13 mouse cellular contexts compared by ENCODE assay signal in the genomic region with DNA sequence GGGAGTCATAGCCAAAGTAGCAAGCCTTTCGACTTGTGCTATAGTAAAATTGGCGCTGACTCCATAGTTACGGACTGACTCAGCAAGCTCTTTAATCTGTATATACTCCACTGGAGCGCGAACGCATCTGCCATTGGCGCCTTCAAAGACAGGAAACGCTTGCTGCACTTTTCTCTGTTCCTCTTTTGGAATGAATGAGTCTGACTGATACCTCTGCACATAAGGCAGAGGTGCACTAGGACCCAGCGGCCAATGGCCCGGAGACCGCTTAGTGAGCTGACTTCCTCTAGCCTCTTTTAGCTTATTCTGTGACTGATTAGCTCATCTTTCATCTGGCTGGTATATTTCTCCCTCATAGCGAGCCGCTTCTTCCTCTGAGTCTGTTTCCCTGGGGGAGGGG. TPM values are rescaled to one million over a fixed set of nuclear protein-coding genes. Genes with fewer than 3 reads are reported as not detected.
DNase-seq lines count a peak whose midpoint lies in the region; TF ChIP-seq lines count a peak whose summit lies in the region.
"Not testable (repeated sequence)": the region's sequence is repeated elsewhere in the genome, so short reads cannot be mapped to it uniquely, and the experiment has no call there.
"Had no signal": no experiment of that assay in that cellular context is flagged by ENCODE, and none has a peak within 500 bp of the region (broad histone marks: within the 10 kb centered on the region; RNA-seq: fewer than 3 reads in every experiment).

No protein-coding gene starts in this region.

- H3K4me3 ChIP-seq in CH12.LX (replicated peaks in 1 of 3; ENCODE audit: low read depth in 2 of 3, low read length in 2 of 3, poor library complexity in 1 of 3): not testable (repeated sequence)
- H3K4me3 ChIP-seq in E14TG2a.4 (replicated peaks; ENCODE audit: low read length) (peak overlapping the region; percentile 49), ES-E14 (ENCODE audit: insufficient read depth in 1 of 2, low read depth in 1 of 2, low read length in 2 of 2, poor library complexity in 1 of 2, severe bottlenecking in 1 of 2) (peak overlapping the region; percentile 52 to 55)

- in situ Hi-C loops in CH12.LX (cut with MboI; ENCODE audit: low pct_ligation_motif_present, low pct_unique_long_range_greater_than_20kb, low sequenced_read_pairs); ES-E14 (cut with MboI; ENCODE audit: low sequenced_read_pairs in 2 of 2, unreplicated experiment in 2 of 2): not testable (repeated sequence)

- not testable (repeated sequence) for H3K9me3 ChIP-seq in CH12.LX (replicated peaks; ENCODE audit: low read length); ES-E14 (ENCODE audit: control insufficient read depth, insufficient read depth, low read depth, low read length)
- H3K9me3 ChIP-seq in E14TG2a.4 (ENCODE audit: low read length): peaks cover 35% of the 10 kb centered on the region

- not testable (repeated sequence) for TF ChIP-seq RAD21 in CH12.LX (IDR thresholded peaks at IDR 0.05; ENCODE audit: low read depth, low read length)

- H3K4me1 ChIP-seq in CH12.LX (ENCODE audit: control insufficient read depth in 1 of 2, insufficient read depth in 2 of 2); E14TG2a.4 (replicated peaks; ENCODE audit: low read depth, low read length); ES-E14 (ENCODE audit: control insufficient read depth in 2 of 2, insufficient read depth in 2 of 2, low read length in 2 of 2, poor library complexity in 1 of 2): not testable (repeated sequence)

- H3K4me2 ChIP-seq in CH12.LX (ENCODE audit: insufficient read depth, low read depth, poor library complexity, severe bottlenecking): not testable (repeated sequence)

- not testable (repeated sequence) for H3K79me2 ChIP-seq in CH12.LX (replicated peaks; ENCODE audit: control insufficient read depth, extremely low read depth, insufficient read depth, poor library complexity, severe bottlenecking)

- dilution Hi-C loops in CH12.LX (cut with MboI; ENCODE audit: extremely low pct_ligation_motif_present, extremely low pct_unique_long_range_greater_than_20kb, low sequenced_read_pairs): not testable (repeated sequence)

- not testable (repeated sequence) for H3K9ac ChIP-seq in CH12.LX (ENCODE audit: insufficient read depth, low read depth)
- peak overlapping the region; percentile 42; the same call in 1 of the 2 replicates for H3K9ac ChIP-seq in ES-E14 (ENCODE audit: insufficient read depth, low read depth, low read length, poor library complexity, severe bottlenecking)

- TF ChIP-seq CTCF in CH12.LX (conservative IDR thresholded peaks at IDR 0.05 in 1 of 2, IDR thresholded peaks at IDR 0.05 in 1 of 2; ENCODE audit: low read depth in 2 of 2, low read length in 2 of 2); E14TG2a.4 (conservative IDR thresholded peaks at IDR 0.05; ENCODE audit: low read length): not testable (repeated sequence)

- peak; percentile 71 for TF ChIP-seq EP300 in CH12.LX (IDR thresholded peaks at IDR 0.05; ENCODE audit: low read length)

- DNase-seq in A20 (ENCODE audit: low read depth, low spot score) (peak; percentile 97), CH12.LX (ENCODE audit: extremely low read depth) (peak; percentile 73), R1 (ENCODE audit: low read depth, low spot score) (peak; percentile 28), ZHBTc4 (ENCODE audit: low read depth, low spot score) (peak; percentile 34)
- peak; percentile 28 to 48 for DNase-seq in B cell, adult 2 months
- not testable (repeated sequence) for DNase-seq in ES-E14 (ENCODE audit: low read depth, low spot score)
- DNase-seq in splenic B cell, adult 2 months (ENCODE audit: low read depth, low spot score): peak; percentile 26

- not testable (repeated sequence) for TF ChIP-seq POLR2A in CH12.LX (IDR thresholded peaks at IDR 0.05; ENCODE audit: low read depth, low read length)

- not testable (repeated sequence) for H3K27me3 ChIP-seq in CH12.LX (replicated peaks); E14TG2a.4 (ENCODE audit: insufficient read depth, low read length); splenic B cell, adult 2 months (ENCODE audit: control insufficient read depth, insufficient read depth, low read length, poor library complexity, severe bottlenecking)

- not testable (repeated sequence) for H3K36me3 ChIP-seq in CH12.LX (replicated peaks in 1 of 2; ENCODE audit: control insufficient read depth in 1 of 2, insufficient read depth in 1 of 2, low read length in 1 of 2); E14TG2a.4 (ENCODE audit: insufficient read depth, low read length); ES-E14 (ENCODE audit: control insufficient read depth, insufficient read depth, low read length, poor library complexity, severe bottlenecking); splenic B cell, adult 2 months (ENCODE audit: control insufficient read depth, insufficient read depth, low read length, poor library complexity, severe bottlenecking)

- H3K27ac ChIP-seq in CH12.LX (ENCODE audit: insufficient read depth, low read depth); ES-E14 (ENCODE audit: insufficient read depth, low read depth, low read length, poor library complexity, severe bottlenecking): not testable (repeated sequence)

TF ChIP-seq in CH12.LX, 34 proteins besides CTCF, POLR2A, EP300 and RAD21:
- peak; percentile 11; the same call in 1 of the 2 replicates for TF ChIP-seq JUN (IDR thresholded peaks at IDR 0.05; ENCODE audit: insufficient read depth, low read depth, low read length)
- 0 out of 2 replicates have a peak, but pooled peaks have one; percentile 19 for TF ChIP-seq ETS1 (conservative IDR thresholded peaks at IDR 0.05; ENCODE audit: low read depth, low read length)
- TF ChIP-seq IRF4 (IDR thresholded peaks at IDR 0.05; ENCODE audit: low read depth, low read length): peak; percentile 63; the same call in 1 of the 2 replicates

RNA-seq across cellular contexts. Expression of gene Nxpe5, which starts 9.1 kb away (rescaled TPM):
- not detected in 2 replicates for total RNA-seq in CH12.LX (2012; rRNA removed)
- not detected in 2 replicates for total RNA-seq in CH12.LX (2014; rRNA removed)
- polyA plus RNA-seq in CH12.LX (2012; ENCODE audit: insufficient read length, low read depth): not detected in 2 replicates
- 0.09 TPM in 1 of 2 replicates, not detected in the other for total RNA-seq in ES-E14 (2012; rRNA removed)
- total RNA-seq: MEL had no signal
- polyA plus RNA-seq: C2C12; cerebellum, adult 2 months; G1E had no signal

RNA-seq across cellular contexts. Expression of gene Mblac1, which starts 22.5 kb away (rescaled TPM):
- total RNA-seq in CH12.LX (2012; rRNA removed): 0.84 and 1.4 TPM in 2 replicates
- 0.17 TPM in 1 of 2 replicates, not detected in the other for total RNA-seq in CH12.LX (2014; rRNA removed)
- polyA plus RNA-seq in CH12.LX (2012; ENCODE audit: insufficient read length, low read depth): 0.31 and 0.41 TPM in 2 replicates
- total RNA-seq in ES-E14 (2012; rRNA removed): 2.5 and 3.1 TPM in 2 replicates
- polyA plus RNA-seq: CD4-positive, CD25-positive, alpha-beta regulatory T cell, adult 4 months had no signal

RNA-seq across cellular contexts. Expression of gene Cnpy4, which starts 29.3 kb away (rescaled TPM):
- total RNA-seq in CH12.LX (2012; rRNA removed): 19.2 and 22.5 TPM in 2 replicates
- 21.6 and 26.7 TPM in 2 replicates for total RNA-seq in CH12.LX (2014; rRNA removed)
- 24.9 and 31.0 TPM in 2 replicates for polyA plus RNA-seq in CH12.LX (2012; ENCODE audit: insufficient read length, low read depth)
- total RNA-seq in ES-E14 (2012; rRNA removed): 43.5 and 59.5 TPM in 2 replicates

RNA-seq across cellular contexts. Expression of gene Taf6, which starts 29.4 kb away (rescaled TPM):
- total RNA-seq in CH12.LX (2012; rRNA removed): 60.9 and 62.1 TPM in 2 replicates
- total RNA-seq in CH12.LX (2014; rRNA removed): 59.8 and 60.2 TPM in 2 replicates
- polyA plus RNA-seq in CH12.LX (2012; ENCODE audit: insufficient read length, low read depth): 56.8 and 61.5 TPM in 2 replicates
- 59.3 and 81.1 TPM in 2 replicates for total RNA-seq in ES-E14 (2012; rRNA removed)

RNA-seq across cellular contexts. Expression of gene Lamtor4, which starts 38.6 kb away (rescaled TPM):
- total RNA-seq in CH12.LX (2012; rRNA removed): 42.0 and 44.0 TPM in 2 replicates
- total RNA-seq in CH12.LX (2014; rRNA removed): 40.1 and 40.3 TPM in 2 replicates
- polyA plus RNA-seq in CH12.LX (2012; ENCODE audit: insufficient read length, low read depth): 24.5 and 35.5 TPM in 2 replicates
- 87.2 and 87.3 TPM in 2 replicates for total RNA-seq in ES-E14 (2012; rRNA removed)
